Comparison of ENCODE assay signal across 8 mouse cellular contexts in the genomic region with DNA sequence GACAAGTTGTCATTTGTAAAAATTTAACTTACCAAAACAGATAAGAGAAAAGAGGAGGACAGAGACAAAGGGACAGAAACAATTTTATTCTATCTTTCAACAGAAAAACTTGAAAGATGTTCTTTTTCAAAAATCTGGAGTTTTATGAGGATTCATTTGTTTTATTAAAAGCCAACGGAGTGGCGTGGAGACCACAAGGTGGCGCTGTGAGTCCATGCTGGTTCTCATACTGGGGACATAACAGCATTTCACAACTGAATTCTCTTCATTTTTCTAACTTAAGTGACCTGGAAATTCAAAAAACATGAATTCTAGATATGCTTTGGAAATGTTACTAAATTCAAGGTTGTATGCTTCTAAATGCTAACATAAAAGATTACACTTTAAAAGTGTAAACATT. TPM values are rescaled to one million over a fixed set of nuclear protein-coding genes. Genes with fewer than 3 reads are reported as not detected.
A peak's percentile ranks its signal among the peaks of the same experiment; 100 is the strongest.
DNase-seq lines count a peak whose midpoint lies in the region; ATAC-seq and TF ChIP-seq lines count a peak whose summit lies in the region.

No protein-coding gene starts in this region.

- H3K27me3 ChIP-seq in hindbrain, embryonic 10.5 days (ENCODE audit: insufficient read depth, poor library complexity, severe bottlenecking): no peaks in the 10 kb centered on the region
- H3K27me3 ChIP-seq in hindbrain, embryonic 12.5 days: no peaks in the 10 kb centered on the region
- no peaks in the 10 kb centered on the region for H3K27me3 ChIP-seq in embryonic facial prominence, embryonic 11.5 days (ENCODE audit: control insufficient read depth, insufficient read depth, low read length)
- H3K27me3 ChIP-seq in midbrain, postnatal 0 days (ENCODE audit: insufficient read depth, low read length): no peaks in the 10 kb centered on the region

- no peaks in the 10 kb centered on the region for H3K9me3 ChIP-seq in hindbrain, embryonic 10.5 days
- H3K9me3 ChIP-seq in hindbrain, embryonic 12.5 days (replicated peaks): no peaks in the 10 kb centered on the region
- no peaks in the 10 kb centered on the region for H3K9me3 ChIP-seq in embryonic facial prominence, embryonic 11.5 days (replicated peaks; ENCODE audit: control insufficient read depth, low read length)
- no peaks in the 10 kb centered on the region for H3K9me3 ChIP-seq in midbrain, postnatal 0 days (ENCODE audit: low read length)

- peak; percentile 97 for TF ChIP-seq CTCF in layer of hippocampus, adult 2 months (conservative IDR thresholded peaks at IDR 0.05)
- peak; percentile 91 for TF ChIP-seq CTCF in midbrain, postnatal 0 days (IDR thresholded peaks at IDR 0.05)

- no peaks in the 10 kb centered on the region for H3K4me1 ChIP-seq in hindbrain, embryonic 10.5 days (replicated peaks)
- no peaks in the 10 kb centered on the region for H3K4me1 ChIP-seq in hindbrain, embryonic 12.5 days
- no peaks in the 10 kb centered on the region for H3K4me1 ChIP-seq in embryonic facial prominence, embryonic 11.5 days (ENCODE audit: control insufficient read depth, insufficient read depth, low read length)
- no peaks in the 10 kb centered on the region for H3K4me1 ChIP-seq in midbrain, postnatal 0 days (ENCODE audit: insufficient read depth, low read length)

- H3K9ac ChIP-seq in hindbrain, embryonic 12.5 days: no peak overlapping the region
- no peak overlapping the region for H3K9ac ChIP-seq in embryonic facial prominence, embryonic 11.5 days (replicated peaks; ENCODE audit: low read length)
- no peak overlapping the region for H3K9ac ChIP-seq in midbrain, postnatal 0 days (replicated peaks; ENCODE audit: low read length, poor library complexity, severe bottlenecking)

- ATAC-seq in hindbrain, embryonic 12.5 days (ENCODE audit: low FRiP score): no peak
- ATAC-seq in CD4-positive, CD25-positive, alpha-beta regulatory T cell, adult 4 months: peak; percentile 72
- no peak for ATAC-seq in embryonic facial prominence, embryonic 11.5 days (replicated peaks; ENCODE audit: insufficient number of reproducible peaks, low FRiP score, low TSS enrichment, low read depth)
- no peak for ATAC-seq in midbrain, postnatal 0 days (ENCODE audit: low FRiP score)

- no peak overlapping the region for H3K4me2 ChIP-seq in hindbrain, embryonic 12.5 days (replicated peaks)
- H3K4me2 ChIP-seq in embryonic facial prominence, embryonic 11.5 days (ENCODE audit: low read depth, low read length): no peak overlapping the region
- no peak overlapping the region for H3K4me2 ChIP-seq in midbrain, postnatal 0 days (ENCODE audit: low read depth, low read length, poor library complexity, severe bottlenecking)

- H3K27ac ChIP-seq in hindbrain, embryonic 10.5 days: no peak overlapping the region
- H3K27ac ChIP-seq in hindbrain, embryonic 12.5 days: no peak overlapping the region
- no peak overlapping the region for H3K27ac ChIP-seq in embryonic facial prominence, embryonic 11.5 days (replicated peaks; ENCODE audit: low read depth, low read length)
- no peak overlapping the region for H3K27ac ChIP-seq in layer of hippocampus, adult 2 months
- H3K27ac ChIP-seq in midbrain, postnatal 0 days (ENCODE audit: low read depth, low read length): no peak overlapping the region

- peak; percentile 55 for DNase-seq in hindbrain, embryonic 10.5 days (ENCODE audit: low spot score)
- peak; percentile 56 for DNase-seq in adrenal gland, adult 2 months
- DNase-seq in embryonic facial prominence, embryonic 11.5 days (ENCODE audit: low spot score): peak; percentile 76
- DNase-seq in layer of hippocampus, adult 2 months (ENCODE audit: low spot score in 2 of 2): peak; percentile 55 to 67
- DNase-seq in midbrain, postnatal 0 days (ENCODE audit: low spot score): peak; percentile 74
- DNase-seq in thymus, postnatal 36 days: peak; percentile 31 to 42

- H3K36me3 ChIP-seq in hindbrain, embryonic 10.5 days: peaks cover 15% of the 10 kb centered on the region
- 0 out of 2 replicates have a peak, but pooled peaks cover 4% of the 10 kb centered on the region for H3K36me3 ChIP-seq in hindbrain, embryonic 12.5 days
- H3K36me3 ChIP-seq in embryonic facial prominence, embryonic 11.5 days (replicated peaks; ENCODE audit: control insufficient read depth, insufficient read depth, low read depth, low read length): no peaks in the 10 kb centered on the region
- peaks cover 6% of the 10 kb centered on the region; the same call in 1 of the 2 replicates for H3K36me3 ChIP-seq in midbrain, postnatal 0 days (ENCODE audit: insufficient read depth, low read length)

- WGBS in hindbrain, embryonic 10.5 days: 9% methylated on average over 3 of the region's 3 CpGs
- 6% methylated on average over 3 of the region's 3 CpGs for WGBS in hindbrain, embryonic 12.5 days
- 3% methylated on average over 3 of the region's 3 CpGs for WGBS in embryonic facial prominence, embryonic 11.5 days
- 3% methylated on average over 3 of the region's 3 CpGs for WGBS in midbrain, postnatal 0 days

- H3K4me3 ChIP-seq in hindbrain, embryonic 10.5 days: no peak overlapping the region
- H3K4me3 ChIP-seq in hindbrain, embryonic 12.5 days: no peak overlapping the region
- no peak overlapping the region for H3K4me3 ChIP-seq in embryonic facial prominence, embryonic 11.5 days (ENCODE audit: low read depth, low read length)
- no peak overlapping the region for H3K4me3 ChIP-seq in layer of hippocampus, adult 2 months
- no peak overlapping the region for H3K4me3 ChIP-seq in midbrain, postnatal 0 days (ENCODE audit: low read depth, low read length)

RNA-seq across cellular contexts. Expression of a gene that starts 20.5 kb away (rescaled TPM):
- 33.9 and 35.0 TPM in 2 replicates for polyA plus RNA-seq in hindbrain, embryonic 10.5 days (2016; fragmentation: Nextera tagmentation; extraction: Ambion mirVana)
- polyA plus RNA-seq in hindbrain, embryonic 12.5 days (2016; fragmentation: Nextera tagmentation; extraction: Ambion mirVana): 32.9 and 34.0 TPM in 2 replicates
- polyA plus RNA-seq in CD4-positive, CD25-positive, alpha-beta regulatory T cell, adult 4 months (2017; shearing (Covaris generic)): 10 to 100 TPM; 27.6 to 30.5 TPM
- total RNA-seq in adrenal gland, adult 2 months (2021): 10 to 100 TPM; 16.6 to 18.0 TPM
- 3.0 and 4.3 TPM in 2 replicates for polyA plus RNA-seq in adrenal gland, adult 2 months (2012; rRNA removed)
- polyA plus RNA-seq in embryonic facial prominence, embryonic 11.5 days (2014; fragmentation: Nextera tagmentation; extraction: Ambion mirVana): 37.0 and 39.8 TPM in 2 replicates
- 10 to 100 TPM; 26.7 to 27.2 TPM for total RNA-seq in layer of hippocampus, adult 2 months (2021)
- total RNA-seq in midbrain, postnatal 0 days (2014; rRNA removed): 29.3 and 29.7 TPM in 2 replicates
- 19.0 and 21.1 TPM in 2 replicates for polyA plus RNA-seq in midbrain, postnatal 0 days (2015; fragmentation: Nextera tagmentation; extraction: Ambion mirVana)

RNA-seq across cellular contexts. Expression of a gene that starts 20.5 kb away (rescaled TPM):
- 29.7 and 30.9 TPM in 2 replicates for polyA plus RNA-seq in hindbrain, embryonic 10.5 days (2016; fragmentation: Nextera tagmentation; extraction: Ambion mirVana)
- polyA plus RNA-seq in hindbrain, embryonic 12.5 days (2016; fragmentation: Nextera tagmentation; extraction: Ambion mirVana): 31.3 and 37.4 TPM in 2 replicates
- 10 to 100 TPM; 41.6 to 57.6 TPM for polyA plus RNA-seq in CD4-positive, CD25-positive, alpha-beta regulatory T cell, adult 4 months (2017; shearing (Covaris generic))
- 10 to 100 TPM; 45.0 to 53.1 TPM for total RNA-seq in adrenal gland, adult 2 months (2021)
- 144 and 149 TPM in 2 replicates for polyA plus RNA-seq in adrenal gland, adult 2 months (2012; rRNA removed)
- polyA plus RNA-seq in embryonic facial prominence, embryonic 11.5 days (2014; fragmentation: Nextera tagmentation; extraction: Ambion mirVana): 35.9 and 41.7 TPM in 2 replicates
- total RNA-seq in layer of hippocampus, adult 2 months (2021): 10 to 100 TPM; 33.9 to 37.4 TPM
- total RNA-seq in midbrain, postnatal 0 days (2014; rRNA removed): 18.2 and 20.7 TPM in 2 replicates
- 36.2 and 39.6 TPM in 2 replicates for polyA plus RNA-seq in midbrain, postnatal 0 days (2015; fragmentation: Nextera tagmentation; extraction: Ambion mirVana)
